Mouse (Mus musculus): ENCODE data around the gene Chst3. TPM values are rescaled to one million over a fixed set of nuclear protein-coding genes. Genes with fewer than 3 reads are reported as not detected.
"Not testable (repeated sequence)": the region's sequence is repeated elsewhere in the genome, so short reads cannot be mapped to it uniquely, and the experiment has no call there.

Gene Chst3
- polyA plus RNA-seq, 1 experiment from 2014 or later = 1.3 TPM

DNA sequence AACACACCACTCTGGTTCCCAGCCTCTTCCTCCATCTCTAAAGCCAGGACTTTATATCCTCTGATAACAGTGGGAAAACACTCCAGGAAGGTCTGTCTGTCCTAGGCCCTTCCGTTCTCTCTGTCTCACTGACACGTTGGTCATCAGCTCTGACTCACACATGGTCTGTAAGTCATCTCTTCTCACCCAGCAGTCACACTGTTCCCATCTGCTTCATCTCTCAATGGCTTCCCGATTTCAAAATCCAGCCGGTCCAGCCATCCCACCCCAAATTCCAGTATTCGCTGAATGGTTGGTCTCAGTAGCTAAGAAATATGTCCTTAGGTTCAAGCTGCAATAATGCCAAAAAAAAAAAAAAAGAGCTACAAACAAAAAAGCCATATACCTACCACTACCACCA lies 24.9 kb upstream of the Chst3 start:
- Histone ChIP-seq H3K9ac (ENCODE audit: low read length) (no peak overlapping the region), H3K4me2 (ENCODE audit: low read depth, severe bottlenecking) (no peak overlapping the region), H3K27me3 (ENCODE audit: control insufficient read depth, insufficient read depth, low read length) (no peaks in the 10 kb centered on the region), H3K9me3 (ENCODE audit: control insufficient read depth, low read length) (no peaks in the 10 kb centered on the region), H3K4me1 (ENCODE audit: control insufficient read depth, insufficient read depth, low read length) (no peaks in the 10 kb centered on the region), H3K27ac (replicated peaks; ENCODE audit: low read depth, low read length) (no peak overlapping the region), H3K4me3 (ENCODE audit: low read depth, low read length) (no peak overlapping the region), H3K36me3 (ENCODE audit: control insufficient read depth, insufficient read depth, low read length) (no peaks in the 10 kb centered on the region)
- no peak for ATAC-seq (ENCODE audit: insufficient number of reproducible peaks, low FRiP score, low TSS enrichment, low read depth)
- no peak for DNase-seq (ENCODE audit: low spot score)
- WGBS = 82% methylated on average over 5 of the region's 5 CpGs

DNA sequence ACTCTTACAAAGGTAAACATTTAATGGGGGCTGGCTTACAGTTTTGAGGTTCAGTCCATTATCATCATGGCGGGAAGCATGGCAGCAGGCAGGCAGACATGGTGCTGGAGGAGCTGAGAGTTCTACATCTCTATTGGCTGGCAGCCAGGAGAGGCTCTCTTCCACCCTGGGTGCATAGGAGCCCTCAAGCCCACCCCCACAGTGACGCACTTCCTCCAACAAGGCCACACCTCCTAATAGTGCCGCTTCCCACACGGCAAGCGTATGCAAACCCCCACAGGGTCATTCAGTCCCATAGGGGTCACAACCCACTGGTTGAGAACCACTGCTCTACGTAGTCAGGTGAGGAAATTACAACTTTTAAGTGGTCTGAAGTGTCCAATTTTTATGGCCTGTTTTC lies 21.4 kb upstream of the Chst3 start:
- ATAC-seq (ENCODE audit: insufficient number of reproducible peaks, low FRiP score, low TSS enrichment, low read depth) (no peak), DNase-seq (ENCODE audit: low spot score) (no peak)
- WGBS = 79% methylated on average over 6 of the region's 6 CpGs
- Histone ChIP-seq H3K4me2 (ENCODE audit: low read depth, severe bottlenecking) (no peak overlapping the region), H3K27me3 (ENCODE audit: control insufficient read depth, insufficient read depth, low read length) (no peaks in the 10 kb centered on the region), H3K4me3 (ENCODE audit: low read depth, low read length) (no peak overlapping the region), H3K9ac (ENCODE audit: low read length) (no peak overlapping the region), H3K9me3 (ENCODE audit: control insufficient read depth, low read length) (no peaks in the 10 kb centered on the region), H3K4me1 (ENCODE audit: control insufficient read depth, insufficient read depth, low read length) (no peaks in the 10 kb centered on the region), H3K27ac (replicated peaks; ENCODE audit: low read depth, low read length) (no peak overlapping the region), H3K36me3 (ENCODE audit: control insufficient read depth, insufficient read depth, low read length) (no peaks in the 10 kb centered on the region)

DNA sequence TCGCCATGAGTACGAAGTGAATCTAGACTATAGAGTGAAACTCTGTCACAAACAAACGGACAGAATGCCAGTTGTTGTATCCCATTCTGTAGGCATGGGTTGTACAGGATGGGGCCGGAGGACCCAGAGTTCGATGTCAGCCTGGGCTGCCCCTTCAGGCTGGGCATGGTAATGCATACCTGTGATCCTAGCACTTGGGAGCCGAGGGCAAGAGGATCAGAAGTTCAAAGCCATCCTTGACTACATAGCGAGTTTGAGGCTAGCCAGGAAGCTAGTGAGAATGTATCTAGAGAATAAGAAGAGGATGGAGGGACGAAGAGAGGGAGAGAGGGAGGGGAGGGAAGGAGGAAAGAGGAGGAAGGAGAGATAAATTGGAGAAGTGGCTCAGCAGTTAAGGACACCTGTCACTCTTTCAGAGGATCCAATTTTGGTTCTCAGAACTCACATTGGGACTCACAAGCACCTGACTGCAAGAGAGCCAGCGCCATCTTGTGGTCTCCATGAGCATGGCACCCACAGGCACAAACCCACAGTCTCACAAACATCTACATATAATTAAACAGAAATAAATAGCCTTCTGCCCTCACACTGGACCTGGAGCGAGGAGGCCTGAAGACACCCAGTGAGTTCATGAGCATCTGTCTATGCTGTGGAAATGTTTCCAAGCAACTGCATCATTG lies 18.6 kb upstream of the Chst3 start:
- Histone ChIP-seq H3K36me3 (ENCODE audit: control insufficient read depth, insufficient read depth, low read length) (no peaks in the 10 kb centered on the region), H3K9ac (ENCODE audit: low read length) (no peak overlapping the region), H3K4me3 (ENCODE audit: low read depth, low read length) (no peak overlapping the region), H3K4me1 (ENCODE audit: control insufficient read depth, insufficient read depth, low read length) (no peaks in the 10 kb centered on the region), H3K27me3 (ENCODE audit: control insufficient read depth, insufficient read depth, low read length) (no peaks in the 10 kb centered on the region), H3K27ac (replicated peaks; ENCODE audit: low read depth, low read length) (no peak overlapping the region), H3K9me3 (ENCODE audit: control insufficient read depth, low read length) (no peaks in the 10 kb centered on the region), H3K4me2 (ENCODE audit: low read depth, severe bottlenecking) (no peak overlapping the region)
- DNase-seq (ENCODE audit: low spot score) = peak; percentile 77
- 63% methylated on average over 10 of the region's 10 CpGs for WGBS
- no peak for ATAC-seq (ENCODE audit: insufficient number of reproducible peaks, low FRiP score, low TSS enrichment, low read depth)

DNA sequence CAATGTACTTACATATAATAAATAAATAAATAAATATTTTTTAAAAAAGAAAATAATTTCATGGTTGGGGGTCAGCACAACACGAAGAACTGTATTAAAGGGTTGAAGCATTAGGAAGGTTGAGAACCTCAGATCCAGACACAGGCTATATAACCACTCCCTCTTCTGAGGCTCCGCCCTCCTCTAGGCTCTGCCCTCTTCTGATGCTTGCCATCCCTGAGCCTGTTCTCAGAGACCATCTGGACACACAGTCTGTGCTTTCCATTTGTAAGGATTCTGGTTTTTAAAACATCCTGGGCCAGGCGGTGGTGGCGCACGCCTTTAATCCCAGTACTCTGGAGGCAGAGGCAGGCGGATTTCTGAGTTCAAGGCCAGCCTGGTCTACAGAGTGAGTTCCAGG lies 16.8 kb upstream of the Chst3 start:
- not testable (repeated sequence) for H3K9me3 ChIP-seq (ENCODE audit: control insufficient read depth, low read length); DNase-seq (ENCODE audit: low spot score); H3K9ac ChIP-seq (ENCODE audit: low read length); H3K27me3 ChIP-seq (ENCODE audit: control insufficient read depth, insufficient read depth, low read length); H3K36me3 ChIP-seq (ENCODE audit: control insufficient read depth, insufficient read depth, low read length); H3K27ac ChIP-seq (replicated peaks; ENCODE audit: low read depth, low read length); H3K4me3 ChIP-seq (ENCODE audit: low read depth, low read length); H3K4me1 ChIP-seq (ENCODE audit: control insufficient read depth, insufficient read depth, low read length); ATAC-seq (ENCODE audit: insufficient number of reproducible peaks, low FRiP score, low TSS enrichment, low read depth); H3K4me2 ChIP-seq (ENCODE audit: low read depth, severe bottlenecking)
- 96% methylated on average over 6 of the region's 6 CpGs for WGBS

DNA sequence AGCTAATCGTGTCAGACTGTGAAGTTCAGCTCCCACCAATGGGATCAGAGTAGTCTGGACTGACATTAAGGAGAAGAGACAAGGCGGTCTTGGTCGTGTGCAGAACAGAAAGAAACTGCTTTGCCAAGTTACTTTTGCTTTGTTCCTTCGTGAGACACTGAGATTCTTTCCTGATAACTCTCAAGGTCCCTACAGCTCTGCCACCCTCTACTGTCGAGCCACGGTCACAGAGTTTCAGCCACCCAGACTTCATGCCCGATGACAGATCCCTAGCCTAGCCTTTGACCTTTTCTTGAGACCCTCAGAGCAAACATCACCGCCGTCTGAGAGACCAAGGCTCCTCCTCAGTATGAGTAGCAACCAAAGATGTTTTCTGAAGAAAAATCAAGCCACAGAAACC lies 14.9 kb upstream of the Chst3 start:
- Histone ChIP-seq H3K4me3 (ENCODE audit: low read depth, low read length) (no peak overlapping the region), H3K36me3 (ENCODE audit: control insufficient read depth, insufficient read depth, low read length) (no peaks in the 10 kb centered on the region), H3K9me3 (ENCODE audit: control insufficient read depth, low read length) (no peaks in the 10 kb centered on the region), H3K9ac (ENCODE audit: low read length) (no peak overlapping the region), H3K4me1 (ENCODE audit: control insufficient read depth, insufficient read depth, low read length) (no peaks in the 10 kb centered on the region), H3K4me2 (ENCODE audit: low read depth, severe bottlenecking) (no peak overlapping the region), H3K27ac (replicated peaks; ENCODE audit: low read depth, low read length) (no peak overlapping the region), H3K27me3 (ENCODE audit: control insufficient read depth, insufficient read depth, low read length) (no peaks in the 10 kb centered on the region)
- ATAC-seq (ENCODE audit: insufficient number of reproducible peaks, low FRiP score, low TSS enrichment, low read depth) (no peak), DNase-seq (ENCODE audit: low spot score) (no peak)
- 84% methylated on average over 9 of the region's 9 CpGs for WGBS

DNA sequence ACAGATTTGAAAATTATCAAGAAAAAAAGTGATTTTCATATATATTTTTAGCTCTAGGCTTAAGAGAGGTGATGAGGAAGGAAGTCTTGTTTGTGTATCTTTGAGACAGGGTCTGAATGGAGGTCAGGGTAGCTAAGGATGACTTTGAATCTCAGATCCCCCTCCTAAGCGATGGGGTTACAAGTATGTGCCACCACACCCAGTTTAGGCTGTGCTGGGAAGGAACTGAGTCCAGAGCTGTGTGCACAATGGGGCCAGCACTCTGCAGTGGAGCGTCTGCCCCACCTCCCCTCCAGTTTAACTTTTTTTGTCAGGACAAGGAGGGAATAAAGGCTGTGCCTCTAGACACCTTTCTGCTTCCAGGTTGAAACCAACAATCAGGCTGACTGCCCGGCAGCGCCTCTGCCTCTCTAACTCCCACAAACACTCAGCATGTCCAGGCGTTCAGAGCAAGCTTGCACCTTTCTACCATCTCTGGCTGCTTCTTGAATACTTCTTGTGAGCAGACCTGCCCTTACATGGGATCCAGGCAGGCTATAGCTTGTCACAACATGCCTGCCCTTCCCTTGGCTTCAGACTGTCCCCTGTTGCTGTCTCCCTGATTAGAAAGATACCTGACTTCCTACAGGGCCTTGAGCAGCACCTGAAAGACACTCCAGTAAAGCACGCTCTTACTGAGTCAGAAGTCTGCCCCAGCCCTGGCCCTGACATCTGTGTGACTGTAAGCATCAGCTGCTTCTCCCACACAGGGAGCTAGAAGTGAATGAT lies 11.4 kb upstream of the Chst3 start:
- Histone ChIP-seq H3K36me3 (ENCODE audit: control insufficient read depth, insufficient read depth, low read length) (no peaks in the 10 kb centered on the region), H3K4me2 (ENCODE audit: low read depth, severe bottlenecking) (no peak overlapping the region), H3K9me3 (ENCODE audit: control insufficient read depth, low read length) (no peaks in the 10 kb centered on the region), H3K4me3 (ENCODE audit: low read depth, low read length) (no peak overlapping the region), H3K27me3 (ENCODE audit: control insufficient read depth, insufficient read depth, low read length) (no peaks in the 10 kb centered on the region), H3K4me1 (ENCODE audit: control insufficient read depth, insufficient read depth, low read length) (no peaks in the 10 kb centered on the region), H3K9ac (ENCODE audit: low read length) (no peak overlapping the region), H3K27ac (replicated peaks; ENCODE audit: low read depth, low read length) (no peak overlapping the region)
- DNase-seq (ENCODE audit: low spot score) = no peak
- ATAC-seq (ENCODE audit: insufficient number of reproducible peaks, low FRiP score, low TSS enrichment, low read depth) = no peak
- 69% methylated on average over 6 of the region's 6 CpGs for WGBS

DNA sequence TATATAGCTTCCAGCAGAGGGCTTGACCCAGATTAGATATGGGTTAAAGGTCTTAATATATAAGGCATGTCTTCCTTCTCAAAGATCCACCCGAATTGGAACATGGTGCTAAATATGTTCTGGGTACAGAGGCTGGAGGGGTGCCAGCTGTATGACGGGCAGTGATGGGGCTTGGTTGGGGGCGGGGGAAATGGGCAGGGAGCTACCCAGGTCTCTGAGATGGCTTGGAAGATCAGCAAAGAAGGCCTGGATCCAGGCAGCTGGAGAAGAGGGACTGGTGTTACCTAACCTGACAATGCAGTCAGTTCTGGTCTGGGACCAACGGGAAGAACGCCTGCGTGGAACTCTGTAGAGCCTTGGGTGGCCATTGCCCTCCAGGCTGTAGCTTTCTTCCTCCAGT lies 10.1 kb upstream of the Chst3 start:
- Histone ChIP-seq H3K9me3 (ENCODE audit: control insufficient read depth, low read length) (no peaks in the 10 kb centered on the region), H3K27me3 (ENCODE audit: control insufficient read depth, insufficient read depth, low read length) (no peaks in the 10 kb centered on the region), H3K4me1 (ENCODE audit: control insufficient read depth, insufficient read depth, low read length) (no peaks in the 10 kb centered on the region), H3K36me3 (ENCODE audit: control insufficient read depth, insufficient read depth, low read length) (no peaks in the 10 kb centered on the region), H3K9ac (ENCODE audit: low read length) (no peak overlapping the region), H3K4me2 (ENCODE audit: low read depth, severe bottlenecking) (no peak overlapping the region), H3K4me3 (ENCODE audit: low read depth, low read length) (no peak overlapping the region), H3K27ac (replicated peaks; ENCODE audit: low read depth, low read length) (no peak overlapping the region)
- no peak for ATAC-seq (ENCODE audit: insufficient number of reproducible peaks, low FRiP score, low TSS enrichment, low read depth)
- 86% methylated on average over 6 of the region's 6 CpGs for WGBS
- DNase-seq (ENCODE audit: low spot score) = no peak

DNA sequence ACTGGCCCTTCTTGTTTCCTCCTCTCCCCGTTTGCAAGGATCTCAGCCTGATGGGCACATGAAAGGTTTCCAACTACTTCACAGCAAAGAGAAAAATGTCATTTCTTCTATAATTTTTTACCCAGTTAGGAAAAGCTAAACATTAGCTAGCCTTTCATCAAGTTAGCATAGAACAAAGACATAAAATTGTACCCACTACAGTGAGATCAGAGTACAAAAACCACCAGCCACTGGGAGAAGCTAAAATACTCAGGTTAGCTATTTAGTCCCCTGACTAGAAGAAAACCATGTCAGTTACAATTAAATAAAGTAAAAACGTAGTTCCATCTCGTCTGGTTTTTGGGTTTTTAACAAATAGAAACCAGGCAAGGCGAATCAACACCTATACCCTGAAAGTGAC lies 8.6 kb upstream of the Chst3 start:
- no peaks in the 10 kb centered on the region for H3K27me3 ChIP-seq (ENCODE audit: control insufficient read depth, insufficient read depth, low read length)
- H3K27ac ChIP-seq (replicated peaks; ENCODE audit: low read depth, low read length) = no peak overlapping the region
- ATAC-seq (ENCODE audit: insufficient number of reproducible peaks, low FRiP score, low TSS enrichment, low read depth) = no peak

More for the DNA sequence above, 8.6 kb upstream of the Chst3 start:
- no peak overlapping the region for H3K4me2 ChIP-seq (ENCODE audit: low read depth, severe bottlenecking)
- no peaks in the 10 kb centered on the region for H3K9me3 ChIP-seq (ENCODE audit: control insufficient read depth, low read length)
- DNase-seq (ENCODE audit: low spot score) = no peak
- no peak overlapping the region for H3K4me3 ChIP-seq (ENCODE audit: low read depth, low read length)
- no peaks in the 10 kb centered on the region for H3K4me1 ChIP-seq (ENCODE audit: control insufficient read depth, insufficient read depth, low read length)
- H3K9ac ChIP-seq (ENCODE audit: low read length) = no peak overlapping the region
- WGBS = 71% methylated on average over 4 of the region's 4 CpGs
- H3K36me3 ChIP-seq (ENCODE audit: control insufficient read depth, insufficient read depth, low read length) = no peaks in the 10 kb centered on the region
